Mouse (Mus musculus) kidney, adult 18-20 months (tissue): ENCODE measurements around the gene Gm38655.
"Not testable (repeated sequence)": the region's sequence is repeated elsewhere in the genome, so short reads cannot be mapped to it uniquely, and the experiment has no call there.

Experiments used
- DNase-seq: peaks from one replicate; pipeline ENCODE4 v3.0.0; 2021

Gene Gm38655

DNA sequence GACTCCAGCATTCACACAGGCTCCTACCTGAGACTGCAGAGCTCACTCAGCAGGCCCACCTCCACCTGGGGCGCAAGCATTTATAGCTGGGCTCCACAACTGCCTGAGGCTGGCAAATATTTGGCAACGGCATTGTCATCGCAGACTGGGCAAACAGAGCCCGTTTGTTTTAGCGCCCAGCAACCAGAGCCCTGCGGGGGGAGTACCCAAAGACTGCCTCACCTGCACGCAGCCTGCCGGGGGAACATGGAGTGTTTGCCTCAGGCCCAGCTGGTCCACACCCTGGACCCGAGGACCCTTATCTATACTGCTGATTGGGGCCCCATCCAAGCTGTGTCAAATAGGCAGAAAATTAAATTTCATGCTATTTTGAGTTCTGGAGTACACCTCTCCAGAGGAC is at the start of gene Gm38655:
TSS of gene Gm38655 (minus strand) at position 61 of the 400 bp plus-strand sequence.
- DNase-seq, result no peak

DNA sequence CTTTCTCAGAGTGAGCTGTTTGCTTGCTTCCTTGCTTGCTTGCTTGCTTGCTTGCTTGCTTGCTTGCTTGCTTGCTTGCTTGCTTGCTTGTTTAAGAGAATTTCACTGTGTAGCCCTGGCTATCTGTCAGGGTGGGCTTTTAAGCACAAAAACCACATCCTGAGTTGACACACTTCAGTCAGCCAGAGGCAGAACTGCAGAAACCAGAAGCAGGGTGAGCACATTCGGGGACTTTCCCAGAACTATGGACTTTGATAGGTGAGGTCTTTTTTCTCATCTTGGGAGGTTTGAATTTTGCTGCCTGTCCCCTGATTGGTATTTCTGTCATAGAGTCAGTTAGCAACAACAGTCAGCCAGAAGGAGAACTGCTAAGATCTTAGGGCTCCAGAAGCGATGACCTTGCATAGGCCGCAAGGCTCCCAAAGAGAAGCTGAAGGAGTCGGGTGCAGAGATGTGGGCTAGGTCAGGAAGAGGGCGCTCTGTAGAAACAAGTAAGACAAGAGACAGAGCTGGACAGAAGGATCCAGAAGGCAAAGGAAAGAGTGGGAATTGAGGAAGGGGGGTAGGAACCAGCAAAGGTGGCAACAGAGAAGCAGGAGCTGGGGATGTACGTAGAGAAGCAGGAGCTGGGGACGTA is 49.4 kb upstream of the Gm38655 start:
- DNase-seq, result peak; percentile 13

GRCm38 (mm10) chr17:25222951-25223601 is 47.8 kb upstream of the Gm38655 start:
- DNase-seq, result peak; percentile 34

GRCm38 (mm10) chr17:25222504-25222940 is 47.3 kb upstream of the Gm38655 start:
- not testable (repeated sequence) for DNase-seq

DNA sequence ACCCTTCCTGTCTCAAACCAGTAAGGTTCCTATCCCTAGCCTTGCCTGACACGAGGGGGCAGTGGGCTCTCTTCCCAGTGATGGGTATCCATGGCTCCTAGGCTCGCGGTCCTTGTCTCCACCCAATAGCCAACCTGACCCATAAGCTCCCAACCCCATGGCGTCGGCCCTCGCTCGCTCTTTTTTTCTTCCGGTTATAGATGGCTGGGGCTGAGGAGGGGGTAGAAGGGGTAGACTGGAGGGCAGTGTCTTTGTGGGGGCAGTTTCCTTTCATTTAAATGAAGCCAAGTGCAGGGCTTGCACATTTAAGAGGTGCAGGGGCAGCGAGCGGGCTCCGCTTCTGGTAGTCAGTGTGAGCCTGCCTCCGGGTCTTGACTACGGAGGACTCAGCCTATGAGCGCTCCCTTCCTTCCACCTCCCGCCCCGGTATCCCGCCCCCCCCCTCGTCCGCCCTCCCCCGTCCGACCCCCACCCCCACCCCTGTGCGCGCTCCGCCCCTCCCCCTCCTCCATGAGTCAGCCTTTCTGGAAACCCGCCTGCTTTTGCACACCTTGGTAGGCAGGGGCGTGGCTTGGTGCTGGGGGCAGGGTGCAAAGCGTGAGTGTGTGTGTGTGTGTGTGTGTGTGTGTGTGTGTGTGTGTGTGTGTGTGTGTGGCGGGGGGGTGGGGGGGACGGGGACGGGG is 46.7 kb upstream of the Gm38655 start:
- peak; percentile 80 for DNase-seq

DNA sequence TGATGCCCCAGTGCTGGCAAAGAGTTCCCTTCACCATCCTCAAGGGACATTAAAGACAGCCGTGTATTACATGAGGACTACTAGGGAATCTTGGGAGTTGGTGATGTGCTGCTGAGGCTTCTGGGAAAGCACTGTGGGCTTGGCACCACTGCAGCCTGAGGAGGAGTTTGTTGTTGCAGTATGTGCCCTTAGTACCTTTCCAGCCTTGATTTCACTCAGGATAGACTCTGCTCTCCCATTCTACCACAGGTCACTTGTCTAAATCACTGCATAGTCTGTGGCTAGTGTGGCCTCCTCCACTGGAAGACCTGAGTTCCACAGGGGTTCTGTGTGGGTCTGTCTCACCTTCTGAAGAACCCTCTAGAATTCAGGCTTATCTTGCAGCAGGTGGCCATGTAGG is 45.5 kb upstream of the Gm38655 start:
- peak; percentile 13 for DNase-seq

DNA sequence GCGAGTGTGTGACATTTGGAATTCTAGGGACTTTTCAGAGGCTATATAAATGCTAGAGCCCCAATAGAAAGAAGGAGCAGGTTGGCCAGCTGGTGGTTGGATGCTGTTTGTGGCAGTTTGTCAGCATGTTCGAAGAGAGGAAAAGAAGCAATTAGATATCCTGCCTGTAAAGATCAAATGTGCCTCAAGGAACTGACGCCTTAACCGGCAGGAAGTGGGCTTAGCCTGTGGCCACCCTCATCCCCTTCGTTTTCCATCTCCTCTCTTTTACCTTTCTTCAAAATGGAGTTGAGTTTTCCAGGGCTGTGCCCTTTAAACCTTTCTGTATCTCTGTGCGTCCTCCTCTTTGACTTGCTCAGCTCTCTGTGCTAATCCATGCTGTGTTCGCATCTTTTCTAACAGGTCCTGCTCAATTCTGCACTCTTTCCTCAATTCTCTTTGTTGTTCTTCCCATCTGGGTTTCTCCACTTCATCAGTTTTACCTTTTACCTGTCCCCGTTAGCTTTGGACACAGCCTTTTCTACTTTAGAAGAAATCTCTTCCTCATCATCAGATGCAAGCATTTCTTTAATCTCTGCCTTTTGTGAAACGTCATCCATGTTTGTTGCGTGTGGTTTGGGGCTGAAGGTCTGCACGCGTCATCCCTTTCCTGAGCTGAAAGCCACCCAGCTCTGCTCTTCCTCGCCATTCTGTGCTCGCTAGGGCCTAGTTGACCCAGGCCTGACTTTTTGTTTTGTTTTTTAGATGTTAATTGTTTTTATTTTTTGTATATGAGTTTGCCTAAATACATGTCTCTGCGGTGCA is 44.4 kb upstream of the Gm38655 start:
- DNase-seq, result no peak

DNA sequence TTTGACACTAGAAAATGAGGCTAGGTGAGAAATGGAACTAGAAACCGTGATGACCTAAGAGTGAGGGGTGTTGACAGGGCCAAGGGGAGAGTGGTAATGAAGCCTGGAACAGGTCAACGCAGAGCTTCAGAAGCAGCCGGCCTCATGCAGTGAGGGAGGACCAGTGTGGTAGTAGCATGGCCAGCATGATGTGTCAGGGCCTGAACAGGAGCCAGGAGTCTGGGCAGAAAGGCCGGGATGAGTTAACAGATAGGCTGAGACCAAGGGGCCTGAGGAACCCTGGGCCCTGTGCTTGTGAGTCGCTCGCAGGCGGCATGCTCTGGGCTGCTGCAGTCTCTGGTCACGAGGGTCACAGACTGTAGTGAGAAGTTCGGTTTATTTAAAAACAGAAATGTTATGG is 43.7 kb upstream of the Gm38655 start:
- DNase-seq, result no peak

- DNase-seq, result no peak
Observed at GRCm38 (mm10) chr17:25215431-25215830, 40.2 kb upstream of the Gm38655 start.

GRCm38 (mm10) chr17:25211705-25212104 is 36.4 kb upstream of the Gm38655 start:
- no peak for DNase-seq

DNA sequence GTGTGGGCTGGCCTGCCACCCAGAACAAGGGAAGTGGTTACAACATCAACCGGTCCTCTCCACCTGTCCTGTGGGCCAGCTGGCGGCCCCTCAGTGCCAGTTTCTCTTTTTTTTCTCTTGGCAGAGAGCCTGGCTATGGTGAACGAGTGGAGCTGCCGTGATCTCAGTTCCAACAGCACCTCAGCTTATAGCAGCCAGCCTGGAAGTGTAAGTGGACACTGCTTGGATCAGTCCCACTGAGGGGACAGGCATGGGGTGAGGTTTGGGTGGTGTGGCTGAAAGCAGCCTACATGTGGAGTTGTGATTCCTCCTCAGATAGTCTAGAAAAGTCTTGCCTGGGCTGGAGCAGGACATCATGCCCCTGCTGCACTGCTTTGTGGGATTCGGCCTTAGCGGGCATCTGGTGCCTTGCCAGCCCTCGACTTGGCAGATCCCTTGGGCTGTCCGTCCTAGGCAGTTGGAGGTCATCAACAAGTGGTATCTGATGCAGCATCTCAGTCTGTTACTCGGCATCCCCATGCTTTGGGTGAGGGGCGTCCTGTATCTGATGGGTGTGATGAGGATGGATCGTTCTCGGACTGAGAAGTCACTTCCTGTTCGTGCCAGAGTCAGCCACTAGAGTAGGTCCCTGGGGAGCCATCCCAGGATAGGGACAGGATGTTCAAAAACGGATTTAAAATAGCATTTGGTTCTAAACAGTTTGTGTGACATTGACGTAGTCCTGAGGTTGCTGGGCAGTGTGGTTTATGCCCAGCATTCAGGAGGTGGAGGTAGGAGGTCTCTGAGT is 35.6 kb upstream of the Gm38655 start:
- DNase-seq, result peak; percentile 59

DNA sequence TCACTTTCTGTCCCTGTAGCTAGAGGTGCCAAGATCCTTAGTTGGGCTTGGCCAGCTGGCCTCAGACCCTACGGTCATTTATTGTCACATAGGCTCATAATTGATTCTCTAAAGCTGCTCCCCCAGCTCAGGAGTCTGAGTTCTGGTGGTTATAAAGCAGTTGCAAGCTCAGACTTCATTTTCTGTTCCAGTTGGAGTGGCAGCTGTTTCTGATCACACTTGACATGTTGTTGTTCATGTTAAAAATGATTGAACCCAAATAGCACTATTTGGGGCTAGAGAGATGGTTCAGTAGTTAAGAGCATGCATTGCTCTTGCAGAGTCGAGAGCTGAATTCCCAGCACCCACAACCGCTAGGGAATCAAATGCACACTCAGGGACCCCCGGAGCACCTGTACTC is 34.7 kb upstream of the Gm38655 start:
- no peak for DNase-seq

- DNase-seq, result no peak
Observed at GRCm38 (mm10) chr17:25202401-25202800, 27.1 kb upstream of the Gm38655 start.

- no peak for DNase-seq
Observed at GRCm38 (mm10) chr17:25189091-25189490, 13.8 kb upstream of the Gm38655 start.

DNA sequence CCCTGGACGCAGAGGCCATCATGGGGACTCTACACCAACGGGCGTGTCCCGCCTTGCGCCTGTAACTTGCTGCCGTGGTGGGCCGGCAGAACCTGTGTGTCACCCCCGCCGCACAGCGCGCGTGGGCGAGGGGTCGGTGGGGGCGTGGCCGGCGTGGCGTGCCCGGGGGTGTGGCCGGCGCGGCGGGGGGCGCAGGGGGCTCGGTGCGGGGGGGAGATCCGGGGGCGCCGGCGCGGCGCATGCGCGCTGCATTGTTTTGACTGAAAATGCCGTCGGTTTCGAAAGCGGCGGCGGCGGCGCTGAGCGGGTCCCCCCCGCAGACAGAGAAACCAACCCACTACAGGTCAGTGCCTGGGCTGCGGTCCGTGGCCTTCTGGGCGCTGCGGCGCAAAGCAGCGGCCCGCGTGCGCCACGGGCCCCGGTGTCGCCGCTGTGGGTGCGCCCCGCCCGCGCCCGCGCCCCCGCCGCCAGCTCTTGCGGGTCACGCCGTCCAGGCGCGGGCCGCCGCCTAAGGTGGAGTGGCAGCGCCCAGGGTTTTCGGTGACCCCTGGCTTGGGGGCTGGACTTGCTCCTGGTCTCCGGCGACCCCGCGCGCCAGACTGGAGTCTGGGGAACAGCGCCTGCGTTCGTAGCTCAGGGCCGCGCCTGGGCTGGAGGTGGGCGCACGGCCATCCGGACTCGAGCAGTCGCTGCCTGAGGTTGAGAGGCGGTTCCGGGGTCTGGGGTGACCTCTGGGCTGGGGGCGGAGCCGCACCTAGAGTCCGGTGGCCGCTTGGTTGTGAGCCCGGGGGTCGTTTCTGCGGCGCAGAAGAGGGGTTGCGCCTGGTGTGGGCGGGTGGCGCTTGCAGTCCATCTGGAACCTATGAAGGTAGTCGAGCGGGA is 13.1 kb upstream of the Gm38655 start, which contains the start of gene Unkl:
TSS of gene Unkl (plus strand) at position 248 of the 882 bp plus-strand sequence.
- DNase-seq, result peak; percentile 67

- no peak for DNase-seq
Observed at GRCm38 (mm10) chr17:25187784-25188149, 12.5 kb upstream of the Gm38655 start.

DNA sequence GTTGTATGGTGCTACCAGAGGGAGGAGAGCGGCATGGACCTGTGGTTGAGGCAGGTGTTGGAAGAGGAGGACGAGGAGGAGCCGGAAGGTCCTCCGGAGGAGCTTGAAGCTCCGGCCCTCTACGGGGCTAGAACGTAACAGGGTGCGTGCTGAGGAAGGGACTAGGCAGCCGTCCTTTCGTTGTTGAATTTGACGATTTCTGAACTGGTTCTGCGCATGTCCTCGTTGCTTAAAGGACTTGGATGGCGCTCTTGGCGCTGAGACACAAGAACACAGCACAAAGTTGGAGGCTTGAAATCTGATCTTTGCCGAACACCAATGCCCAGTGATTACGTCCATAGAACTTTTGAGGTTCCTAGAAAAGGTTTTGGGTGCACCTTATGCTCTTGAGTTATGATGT is 9.7 kb upstream of the Gm38655 start:
- no peak for DNase-seq

DNA sequence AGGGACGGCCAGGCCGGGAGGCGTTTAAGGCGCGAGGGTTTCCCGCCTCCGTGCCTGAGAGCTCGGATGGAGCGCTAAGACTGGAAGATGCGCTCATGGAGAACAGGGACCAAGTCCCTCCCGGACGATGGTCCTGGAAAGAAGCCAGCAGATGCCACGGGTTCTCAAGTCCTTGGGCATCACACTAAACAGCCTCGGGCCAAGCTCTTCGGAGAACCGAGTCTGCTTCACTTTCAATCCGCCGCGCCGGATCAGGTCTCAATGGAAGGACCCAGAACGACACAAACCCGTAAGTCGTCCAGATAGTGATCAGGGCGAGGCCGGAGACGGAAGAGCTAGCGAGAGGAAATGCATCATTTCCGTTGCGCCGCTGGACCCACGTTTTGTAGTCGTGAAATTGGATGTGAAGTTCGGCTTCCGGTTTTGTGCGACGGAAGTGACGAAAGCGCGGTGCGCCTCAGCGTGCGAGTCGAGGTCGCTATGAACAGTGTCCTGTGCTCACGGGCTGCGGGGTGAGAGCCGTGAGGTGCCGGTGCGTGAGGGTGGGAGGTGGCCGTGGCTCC is 8.9 kb upstream of the Gm38655 start, which contains the start of gene BC003965:
TSS of gene BC003965 (plus strand) at position 426 of the 563 bp plus-strand sequence.
- DNase-seq, result peak; percentile 99

GRCm38 (mm10) chr17:25183232-25183631 is 8.0 kb upstream of the Gm38655 start:
- no peak for DNase-seq

DNA sequence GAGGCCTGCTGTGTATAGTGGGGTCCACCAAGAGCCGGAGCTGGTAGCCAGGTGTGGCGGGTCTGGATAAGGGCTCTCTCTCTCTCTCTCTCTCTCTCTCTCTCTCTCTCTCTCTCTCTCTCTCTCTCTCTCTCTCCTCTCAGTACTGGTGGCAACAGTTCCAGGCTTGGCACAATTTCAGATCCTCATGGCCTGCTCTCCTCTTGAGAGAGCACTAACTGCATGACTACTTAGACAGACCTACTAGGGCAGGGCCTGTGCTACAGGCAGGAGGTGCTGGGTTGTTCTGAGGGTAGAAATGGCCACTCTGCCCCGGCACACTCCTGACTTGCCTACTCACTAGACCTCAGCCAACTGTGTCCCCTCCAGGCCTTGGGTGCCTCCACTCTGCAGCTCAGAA is 2.7 kb downstream of the Gm38655 start:
- DNase-seq, result no peak

GRCm38 (mm10) chr17:25169706-25170105 is 5.6 kb downstream of the Gm38655 start:
- DNase-seq, result no peak
